Mouse (Mus musculus): ENCODE data around the gene Cmtm5. TPM values are rescaled to one million over a fixed set of nuclear protein-coding genes. Genes with fewer than 3 reads are reported as not detected.

The Cmtm5 gene
- total and polyA plus RNA-seq, 3 experiments = not detected

- in situ Hi-C loops (cut with MboI; ENCODE audit: low pct_ligation_motif_present, low pct_unique_long_range_greater_than_20kb, low sequenced_read_pairs) = loop anchor here (5.0 kb wide), 1 partner anchor 36 kb away; no protein-coding TSS in a partner anchor
- Histone ChIP-seq H3K4me3 (replicated peaks in 1 of 3; ENCODE audit: low read depth in 2 of 3, low read length in 2 of 3, poor library complexity in 1 of 3) (no peak overlapping the region), H3K27me3 (replicated peaks) (peaks cover 70% of the 10 kb centered on the region), H3K4me2 (ENCODE audit: insufficient read depth, low read depth, poor library complexity, severe bottlenecking) (no peak overlapping the region), H3K4me1 (ENCODE audit: control insufficient read depth in 1 of 2, insufficient read depth in 2 of 2) (no peaks in the 10 kb centered on the region), H3K79me2 (replicated peaks; ENCODE audit: control insufficient read depth, extremely low read depth, insufficient read depth, poor library complexity, severe bottlenecking) (no peaks in the 10 kb centered on the region), H3K9me3 (replicated peaks; ENCODE audit: low read length) (no peaks in the 10 kb centered on the region), H3K9ac (ENCODE audit: insufficient read depth, low read depth) (no peak overlapping the region), H3K27ac (ENCODE audit: insufficient read depth, low read depth) (no peak overlapping the region), H3K36me3 (replicated peaks in 1 of 2; ENCODE audit: control insufficient read depth in 1 of 2, insufficient read depth in 1 of 2, low read length in 1 of 2) (no peaks in the 10 kb centered on the region)
- no peak for DNase-seq (ENCODE audit: extremely low read depth)
- dilution Hi-C loops (cut with MboI; ENCODE audit: extremely low pct_ligation_motif_present, extremely low pct_unique_long_range_greater_than_20kb, low sequenced_read_pairs) = no loop called here
- TF ChIP-seq JUN (IDR thresholded peaks at IDR 0.05; ENCODE audit: insufficient read depth, low read depth, low read length) = no peak
These were observed 2.6 kb downstream of the Cmtm5 start for GRCm38 (mm10) chr14:54938431-54939219.

GRCm38 (mm10) chr14:54939434-54940175 lies 3.5 kb downstream of the Cmtm5 start:
- no peaks in the 10 kb centered on the region for H3K9me3 ChIP-seq (replicated peaks; ENCODE audit: low read length)
- H3K4me2 ChIP-seq (ENCODE audit: insufficient read depth, low read depth, poor library complexity, severe bottlenecking) = no peak overlapping the region
- H3K27ac ChIP-seq (ENCODE audit: insufficient read depth, low read depth) = no peak overlapping the region
- H3K4me1 ChIP-seq (ENCODE audit: control insufficient read depth in 1 of 2, insufficient read depth in 2 of 2) = no peaks in the 10 kb centered on the region
- TF ChIP-seq RAD21 (IDR thresholded peaks at IDR 0.05; ENCODE audit: low read depth, low read length) (peak; percentile 80), UBTF (IDR thresholded peaks at IDR 0.05; ENCODE audit: low read depth, low read length) (no peak), JUND (conservative IDR thresholded peaks at IDR 0.05; ENCODE audit: low read depth, low read length) (no peak), CTCF (conservative IDR thresholded peaks at IDR 0.05 in 1 of 2, IDR thresholded peaks at IDR 0.05 in 1 of 2; ENCODE audit: low read depth in 2 of 2, low read length in 2 of 2) (peak; percentile 88 to 94), SMC3 (IDR thresholded peaks at IDR 0.05; ENCODE audit: low read depth, low read length) (peak; percentile 88)
- H3K36me3 ChIP-seq (replicated peaks in 1 of 2; ENCODE audit: control insufficient read depth in 1 of 2, insufficient read depth in 1 of 2, low read length in 1 of 2) = no peaks in the 10 kb centered on the region
- H3K79me2 ChIP-seq (replicated peaks; ENCODE audit: control insufficient read depth, extremely low read depth, insufficient read depth, poor library complexity, severe bottlenecking) = no peaks in the 10 kb centered on the region
- in situ Hi-C loops (cut with MboI; ENCODE audit: low pct_ligation_motif_present, low pct_unique_long_range_greater_than_20kb, low sequenced_read_pairs) = loop anchor here (5.0 kb wide), 1 partner anchor 37 kb away; no protein-coding TSS in a partner anchor
- H3K27me3 ChIP-seq (replicated peaks) = peaks cover 69% of the 10 kb centered on the region
- dilution Hi-C loops (cut with MboI; ENCODE audit: extremely low pct_ligation_motif_present, extremely low pct_unique_long_range_greater_than_20kb, low sequenced_read_pairs) = no loop called here
- H3K4me3 ChIP-seq (replicated peaks in 1 of 3; ENCODE audit: low read depth in 2 of 3, low read length in 2 of 3, poor library complexity in 1 of 3) = no peak overlapping the region
- no peak overlapping the region for H3K9ac ChIP-seq (ENCODE audit: insufficient read depth, low read depth)
- peak; percentile 60 for DNase-seq (ENCODE audit: extremely low read depth)

DNA sequence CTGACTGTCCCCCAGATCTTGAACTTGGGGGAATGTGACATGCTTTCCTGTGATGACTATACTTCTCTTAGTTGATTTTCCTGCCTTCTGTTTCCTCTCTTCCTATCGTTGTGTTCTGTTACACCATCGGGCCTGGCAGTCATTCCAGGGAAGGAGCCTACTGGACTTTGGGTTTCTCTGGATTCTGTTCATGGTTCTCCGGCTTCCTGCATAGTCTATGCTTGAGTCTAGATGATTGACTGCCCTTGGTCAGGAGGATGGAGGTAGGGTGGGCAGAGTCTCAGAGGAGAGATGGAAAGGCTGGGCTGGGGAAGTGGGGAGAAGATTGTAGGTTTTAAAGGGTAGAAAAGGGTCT lies 4.1 kb downstream of the Cmtm5 start:
- Histone ChIP-seq H3K4me1 (ENCODE audit: control insufficient read depth in 1 of 2, insufficient read depth in 2 of 2) (peaks cover 0 to 3% of the 10 kb centered on the region in 2 experiments; a peak in 2 of 4 replicates), H3K9me3 (replicated peaks; ENCODE audit: low read length) (no peaks in the 10 kb centered on the region), H3K27ac (ENCODE audit: insufficient read depth, low read depth) (no peak overlapping the region), H3K9ac (ENCODE audit: insufficient read depth, low read depth) (no peak overlapping the region), H3K4me3 (replicated peaks in 1 of 3; ENCODE audit: low read depth in 2 of 3, low read length in 2 of 3, poor library complexity in 1 of 3) (no peak overlapping the region), H3K36me3 (replicated peaks in 1 of 2; ENCODE audit: control insufficient read depth in 1 of 2, insufficient read depth in 1 of 2, low read length in 1 of 2) (no peaks in the 10 kb centered on the region), H3K4me2 (ENCODE audit: insufficient read depth, low read depth, poor library complexity, severe bottlenecking) (no peak overlapping the region), H3K27me3 (replicated peaks) (peaks cover 64% of the 10 kb centered on the region), H3K79me2 (replicated peaks; ENCODE audit: control insufficient read depth, extremely low read depth, insufficient read depth, poor library complexity, severe bottlenecking) (no peaks in the 10 kb centered on the region)
- in situ Hi-C loops (cut with MboI; ENCODE audit: low pct_ligation_motif_present, low pct_unique_long_range_greater_than_20kb, low sequenced_read_pairs) (no loop called here), dilution Hi-C loops (cut with MboI; ENCODE audit: extremely low pct_ligation_motif_present, extremely low pct_unique_long_range_greater_than_20kb, low sequenced_read_pairs) (no loop called here)
- no peak for TF ChIP-seq RCOR1 (conservative IDR thresholded peaks at IDR 0.05; ENCODE audit: low read depth, low read length)
- no peak for TF ChIP-seq IRF4 (IDR thresholded peaks at IDR 0.05; ENCODE audit: low read depth, low read length)
- no peak for TF ChIP-seq ELF1 (IDR thresholded peaks at IDR 0.05; ENCODE audit: low read depth, low read length)
- TF ChIP-seq PAX5 (IDR thresholded peaks at IDR 0.05; ENCODE audit: low read length) = no peak
- no peak for TF ChIP-seq RAD21 (IDR thresholded peaks at IDR 0.05; ENCODE audit: low read depth, low read length)
- no peak for DNase-seq (ENCODE audit: extremely low read depth)
